Mouse (Mus musculus) B cell, adult 2 months (primary cell): ENCODE results near the gene Sde2.
A peak's percentile ranks its signal among the peaks of the same experiment; 100 is the strongest.

Experiments used
- DNase-seq, 2 experiments: peaks; one replicate each; pipeline ENCODE4 v3.0.0; 2022

Gene Sde2

DNA sequence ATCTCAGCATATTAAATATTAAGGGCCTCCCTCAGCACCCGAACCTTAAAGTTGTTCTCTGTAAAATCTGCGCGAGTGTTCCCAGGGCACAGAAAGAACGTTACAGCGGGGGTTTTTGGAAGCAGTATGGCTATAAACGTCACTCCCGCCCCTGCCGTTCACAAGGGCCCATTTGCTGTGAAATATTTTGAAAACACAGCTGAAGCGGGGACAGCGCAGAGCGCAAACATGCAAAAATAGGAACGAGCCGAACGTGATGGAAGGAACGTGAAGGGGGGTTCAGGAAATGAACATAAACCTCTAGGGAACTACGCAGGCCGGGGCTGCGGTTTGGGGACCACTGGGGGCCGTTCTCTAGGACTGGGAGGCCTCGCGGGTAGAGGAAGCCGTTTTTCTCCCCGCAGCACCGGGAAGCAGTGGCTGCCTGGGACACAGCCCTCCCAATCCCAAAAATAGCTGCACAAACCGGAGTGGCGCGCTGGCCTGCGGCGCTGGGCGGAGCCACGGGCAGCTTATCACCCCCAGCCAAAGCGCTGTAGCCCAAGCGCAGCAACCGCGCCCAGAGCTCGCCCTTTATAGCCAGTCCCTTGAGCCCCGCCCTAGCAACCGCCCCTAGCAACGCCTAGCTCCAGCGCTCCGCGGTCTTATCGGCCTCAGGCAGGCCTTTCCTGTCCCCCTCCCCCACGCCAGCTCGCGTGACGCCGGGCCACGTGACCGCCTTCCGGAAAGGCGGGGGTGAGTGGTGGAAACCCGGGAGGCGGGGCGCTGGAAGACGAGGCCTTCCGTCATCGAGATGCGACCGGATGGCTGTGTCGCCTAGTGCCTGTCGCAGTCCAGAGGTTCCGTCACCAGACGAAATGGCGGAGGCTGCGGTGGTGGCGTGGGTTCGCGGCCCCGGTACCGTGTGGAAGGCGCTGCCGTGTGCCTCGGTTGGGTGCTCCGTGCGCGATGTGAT is at the start of gene Sde2:
TSS of gene Sde2 (plus strand) at position 812 of the 955 bp plus-strand sequence.
- DNase-seq = peak; percentile 100

DNA sequence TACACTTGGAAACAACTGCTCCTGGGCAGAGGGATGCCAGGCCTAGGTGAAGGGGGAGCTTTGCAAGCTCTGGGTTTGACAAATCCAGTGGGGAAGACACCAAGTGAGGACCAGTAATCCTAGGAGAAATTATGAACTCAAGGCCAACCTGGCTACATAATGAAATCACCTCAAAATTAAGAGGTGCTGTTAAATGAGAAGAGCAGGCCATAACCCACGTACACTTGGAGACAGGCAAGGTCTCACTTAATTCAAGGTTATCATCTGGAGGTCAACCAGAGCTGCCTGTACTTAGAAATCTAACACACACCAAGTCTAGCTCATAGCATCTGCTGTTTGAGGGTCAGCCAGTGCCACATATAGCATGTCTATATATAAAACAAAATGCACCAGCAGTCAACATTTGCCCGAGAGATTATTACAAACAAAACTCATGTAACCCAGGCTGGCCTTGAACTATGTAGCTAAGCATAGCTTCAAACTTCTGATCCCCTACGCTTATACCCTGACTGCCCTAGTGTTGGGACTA is 49.4 kb upstream of the Sde2 start:
- no peak for DNase-seq

DNA sequence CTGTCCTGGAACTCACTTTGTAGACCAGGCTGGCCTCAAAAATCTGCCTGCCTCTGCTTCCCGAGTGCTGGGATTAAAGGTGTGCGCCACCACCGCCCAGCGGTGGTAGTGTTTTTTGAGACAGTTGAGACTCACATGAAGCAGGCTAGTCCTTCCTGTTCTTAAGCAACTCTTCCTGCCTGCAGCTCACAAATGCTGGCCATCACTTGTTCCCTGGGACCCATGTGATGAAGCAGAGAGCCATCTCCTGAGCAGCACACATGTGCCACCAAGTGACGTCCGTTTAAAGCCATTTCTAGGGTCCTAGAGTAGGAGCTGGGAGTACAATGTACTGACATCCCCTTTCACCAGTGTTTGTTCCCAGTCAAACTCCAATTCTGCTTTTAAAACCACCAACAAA is 47.0 kb upstream of the Sde2 start:
- no peak for DNase-seq

DNA sequence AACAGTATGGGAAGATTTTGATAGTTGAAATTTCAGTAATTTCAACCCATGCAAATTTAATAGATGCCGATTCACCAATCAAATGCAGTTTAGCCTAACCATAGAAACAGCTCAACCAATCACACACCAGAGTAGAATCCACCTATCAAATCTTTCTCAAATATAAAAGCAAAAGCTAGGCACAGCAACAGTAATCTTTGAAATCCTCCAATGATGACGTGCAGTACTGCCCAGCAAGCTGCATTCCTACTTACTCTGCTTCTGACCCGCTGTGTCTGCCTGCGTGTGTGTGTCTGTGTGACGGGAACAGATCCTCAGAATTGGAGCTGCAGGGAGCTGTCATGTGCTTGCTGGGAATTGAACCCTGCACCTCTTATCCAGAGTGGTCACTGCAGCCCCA is 42.1 kb upstream of the Sde2 start:
- no peak for DNase-seq

DNA sequence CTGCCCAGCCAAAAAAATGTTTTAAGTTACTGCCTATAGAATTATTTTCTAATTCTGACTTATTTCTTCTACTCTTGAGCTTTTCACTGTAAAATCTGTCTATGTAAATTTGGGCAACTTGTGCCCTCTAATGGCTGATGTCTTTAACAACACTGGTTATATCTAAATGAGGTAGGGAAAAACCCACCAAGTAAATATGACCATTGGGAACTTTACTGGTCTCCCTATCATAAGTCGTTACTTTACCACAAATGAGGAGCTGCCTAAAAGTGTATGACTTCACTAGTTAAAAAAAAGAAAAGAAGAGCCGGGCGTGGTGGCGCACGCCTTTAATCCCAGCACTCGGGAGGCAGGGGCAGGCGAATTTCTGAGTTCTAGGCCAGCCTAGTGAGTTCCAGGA is 40.0 kb upstream of the Sde2 start:
- DNase-seq = no peak

DNA sequence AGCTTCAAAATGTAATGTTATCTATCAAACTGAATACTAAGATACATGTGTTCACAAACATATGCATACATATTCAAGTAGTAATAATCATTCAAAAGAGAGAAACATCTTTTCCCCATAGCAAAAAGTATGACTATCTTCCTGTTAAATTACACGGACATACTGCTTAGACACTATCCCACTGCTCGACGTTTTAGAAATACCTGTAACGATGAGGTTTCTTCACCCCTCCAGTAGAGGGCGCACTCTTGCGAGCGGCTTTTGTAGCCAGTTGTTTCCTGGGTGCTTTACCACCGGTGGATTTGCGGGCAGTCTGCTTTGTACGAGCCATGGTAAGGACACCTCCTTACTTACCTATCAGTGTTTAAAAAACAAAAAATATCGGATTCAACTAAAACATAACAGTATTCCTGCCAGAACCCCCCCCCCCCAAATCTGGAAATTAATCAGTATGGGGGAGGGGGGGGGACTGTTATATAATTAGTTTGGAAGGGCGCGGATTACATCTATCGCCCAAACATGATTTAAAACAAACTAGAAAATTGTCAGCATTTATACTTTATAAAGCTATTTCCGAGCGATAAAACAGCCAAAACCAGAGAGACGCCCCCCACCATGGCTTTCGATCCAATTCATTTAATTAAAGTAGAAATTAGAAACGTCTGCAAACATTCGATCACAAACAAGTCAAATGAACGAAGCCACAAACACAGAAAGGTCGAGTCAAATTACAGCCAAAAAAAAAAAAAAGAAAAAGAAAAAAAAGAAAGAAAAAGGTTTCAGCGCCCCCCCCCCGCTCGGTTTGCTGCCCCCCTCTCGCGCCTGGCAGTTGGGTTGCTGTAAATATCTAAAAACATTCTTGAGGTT is 39.1 kb upstream of the Sde2 start:
- DNase-seq = peak; percentile 71 to 75

DNA sequence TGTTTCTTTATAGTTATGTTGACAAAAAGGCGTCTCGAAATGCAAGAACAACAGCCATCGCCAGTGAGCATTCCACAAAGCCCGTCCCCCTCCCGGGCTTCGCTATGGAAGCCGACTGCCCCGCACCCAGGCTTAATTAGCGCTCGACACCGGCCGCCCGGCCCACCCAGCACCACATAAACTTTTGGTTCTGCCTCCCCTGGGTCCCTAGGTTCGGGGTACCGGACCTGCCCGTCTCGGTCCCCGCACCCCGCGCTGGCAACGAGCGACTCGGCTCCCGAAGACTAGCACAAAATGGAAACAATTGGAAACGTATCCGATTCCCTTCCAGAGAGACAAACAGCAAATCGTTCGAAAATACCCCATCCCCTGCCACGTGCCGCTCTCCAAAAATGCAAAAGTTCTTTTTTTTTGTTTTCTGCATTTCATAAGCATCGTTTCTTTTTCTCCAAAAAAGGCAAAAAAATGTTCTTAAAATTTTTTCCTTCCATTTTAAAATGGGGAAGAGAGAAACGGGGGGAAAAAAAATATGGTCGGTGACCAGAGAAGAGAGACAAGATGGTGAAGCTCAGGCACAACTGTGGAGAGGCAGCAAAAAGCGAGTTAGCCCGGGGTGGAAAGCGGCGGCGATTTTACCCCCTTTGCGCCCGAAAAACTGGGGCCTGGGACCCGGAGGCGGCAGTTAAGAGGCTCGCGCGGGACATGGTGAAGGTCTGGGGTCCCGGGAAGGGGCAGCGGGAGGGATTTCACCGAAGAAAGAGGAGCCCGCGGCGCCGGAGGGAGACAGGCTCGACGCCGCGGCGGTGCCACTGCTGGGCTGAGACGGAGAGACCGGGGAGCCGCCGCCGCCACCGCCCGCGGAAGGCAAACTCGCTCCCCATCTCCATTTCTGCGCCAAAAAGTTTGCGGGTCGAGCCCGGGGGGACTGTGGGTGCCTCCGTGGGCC is 38.2 kb upstream of the Sde2 start:
- peak; percentile 65 to 73 for DNase-seq

DNA sequence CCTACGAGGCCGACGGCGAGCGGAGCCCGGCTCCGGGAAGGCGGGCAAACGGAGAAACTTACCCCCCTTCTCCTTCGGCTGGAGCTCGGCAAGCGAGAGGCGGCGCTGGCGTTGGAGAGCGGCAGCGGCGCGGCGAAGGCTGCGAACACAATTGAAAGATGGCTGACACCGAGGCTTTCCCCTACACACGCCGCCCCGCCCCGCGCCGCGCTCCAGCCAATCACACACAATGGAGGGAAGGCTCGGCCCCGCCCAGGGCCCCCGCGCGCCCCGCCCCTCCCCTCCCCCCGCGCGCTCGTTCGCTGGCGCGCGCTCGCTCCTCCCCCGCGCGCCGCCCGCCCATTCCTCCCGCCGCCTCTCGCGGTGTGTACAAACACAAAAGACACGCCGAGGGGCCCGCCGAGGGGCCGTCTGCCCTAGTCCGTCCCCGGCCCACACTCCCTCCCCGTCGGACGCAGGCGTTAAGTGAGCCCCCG is 37.5 kb upstream of the Sde2 start:
- DNase-seq = peak; percentile 94

DNA sequence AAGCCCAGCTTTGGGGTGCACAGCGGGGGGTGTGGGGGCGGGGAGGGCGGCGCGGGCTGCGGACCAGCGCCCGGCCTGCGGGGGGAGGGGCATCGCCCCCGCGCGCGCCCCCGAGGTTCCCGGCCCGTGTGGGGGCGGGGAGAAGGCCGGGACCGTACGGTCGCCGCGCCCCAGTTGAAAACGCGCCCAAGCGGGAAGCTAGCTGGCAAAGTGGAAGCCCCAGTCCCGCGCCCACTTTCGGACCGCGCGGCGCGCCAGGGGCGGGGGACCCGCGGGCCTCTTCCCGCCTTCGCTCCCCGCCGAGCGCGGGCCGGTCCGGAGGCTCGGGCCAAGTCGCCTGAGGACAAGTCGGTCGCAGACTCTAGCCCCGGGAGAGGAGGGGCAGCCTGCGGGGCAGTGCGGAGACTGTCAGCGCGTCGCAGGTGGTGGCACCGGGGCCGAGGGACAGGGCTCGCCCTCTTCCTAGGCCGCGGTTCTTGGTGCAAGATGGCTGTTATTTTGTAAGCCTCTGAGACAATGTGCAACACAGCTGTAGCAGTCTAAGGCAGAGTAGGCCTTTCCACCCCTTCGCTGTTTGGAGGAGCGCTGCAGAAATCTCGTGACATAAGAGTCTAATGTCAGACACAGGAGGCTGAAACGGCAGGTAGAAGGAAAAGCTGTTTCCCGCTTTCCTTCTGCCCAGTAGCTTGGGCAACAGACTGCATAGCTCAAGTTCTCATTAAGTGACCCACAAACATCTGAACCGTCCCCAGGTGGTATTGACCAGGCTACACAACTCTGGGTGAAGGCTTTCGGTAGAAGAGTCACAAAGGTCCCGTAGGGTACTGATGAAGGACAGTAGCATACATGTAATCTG is 36.8 kb upstream of the Sde2 start, which contains the start of gene H3f3a:
TSS of gene H3f3a (minus strand) at position 59 of the 856 bp plus-strand sequence.
- DNase-seq = peak; percentile 84 to 90

DNA sequence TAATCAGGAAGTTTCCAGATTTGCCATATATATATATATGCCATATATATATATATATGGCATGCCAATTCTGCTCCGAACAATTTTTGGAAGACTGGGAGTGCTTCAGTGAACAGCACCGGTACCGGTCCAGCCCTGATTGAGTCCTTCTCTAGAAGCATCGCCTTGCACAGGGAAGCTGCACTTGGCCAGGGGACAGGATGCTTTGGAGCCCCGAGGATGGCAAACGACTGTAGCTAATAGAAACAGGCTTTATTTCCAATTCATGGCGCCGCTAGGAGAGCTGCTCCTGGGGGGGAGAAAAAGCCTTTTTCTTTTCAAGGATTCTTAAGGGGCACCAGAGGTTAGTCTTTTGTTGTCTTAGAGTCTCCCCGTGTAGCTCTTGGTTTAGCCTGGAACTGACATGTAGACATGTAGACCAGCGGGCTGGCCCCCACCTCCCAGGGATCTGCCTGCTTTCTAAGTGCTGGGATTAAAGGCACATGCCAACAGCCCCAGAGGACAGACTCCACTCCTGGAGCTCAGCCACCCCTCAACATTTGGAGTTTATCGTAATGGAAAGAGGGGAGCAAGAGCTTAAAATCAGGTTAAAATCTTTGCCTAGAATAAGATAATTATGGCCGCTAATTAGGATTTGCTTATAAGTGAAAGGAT is 35.4 kb upstream of the Sde2 start:
- no peak for DNase-seq

DNA sequence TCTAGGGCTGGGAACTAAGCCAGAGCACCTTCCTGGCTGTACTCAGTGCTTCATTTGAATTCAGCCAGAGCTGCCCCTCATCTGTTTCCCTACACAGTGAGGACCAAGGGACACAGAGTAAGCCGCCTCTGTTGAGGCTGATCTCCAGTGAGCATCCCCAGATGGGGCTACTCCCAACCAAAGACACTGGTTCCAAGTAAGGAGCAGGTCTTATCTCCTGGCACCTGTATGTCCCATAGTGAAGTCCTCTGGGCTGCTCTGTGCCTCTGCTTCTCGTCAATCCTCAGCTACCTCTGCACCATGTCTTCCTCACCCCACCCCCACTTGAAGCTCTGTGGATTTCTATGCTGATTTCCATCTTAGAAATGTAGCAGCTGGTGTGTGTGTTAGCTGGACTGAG is 32.9 kb upstream of the Sde2 start:
- DNase-seq = no peak

DNA sequence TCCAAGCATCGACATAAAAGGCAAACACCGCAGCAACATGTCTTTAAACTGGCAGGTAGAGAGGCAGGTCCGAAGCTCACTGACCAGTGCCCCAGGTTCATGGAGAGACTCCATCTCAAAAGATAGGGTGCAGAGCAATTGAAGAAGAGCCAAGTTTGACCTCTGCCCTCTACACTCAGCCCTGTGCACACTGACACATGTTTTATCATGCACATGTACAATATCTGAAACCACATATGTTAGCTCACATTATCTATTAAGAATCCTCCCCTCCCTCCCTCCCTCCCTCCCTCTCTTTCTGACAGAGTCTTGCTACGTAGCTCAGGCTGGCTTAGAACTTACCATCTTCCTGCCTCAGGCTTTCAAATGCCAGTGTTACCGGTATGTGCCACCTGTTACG is 29.8 kb upstream of the Sde2 start:
- DNase-seq = no peak

DNA sequence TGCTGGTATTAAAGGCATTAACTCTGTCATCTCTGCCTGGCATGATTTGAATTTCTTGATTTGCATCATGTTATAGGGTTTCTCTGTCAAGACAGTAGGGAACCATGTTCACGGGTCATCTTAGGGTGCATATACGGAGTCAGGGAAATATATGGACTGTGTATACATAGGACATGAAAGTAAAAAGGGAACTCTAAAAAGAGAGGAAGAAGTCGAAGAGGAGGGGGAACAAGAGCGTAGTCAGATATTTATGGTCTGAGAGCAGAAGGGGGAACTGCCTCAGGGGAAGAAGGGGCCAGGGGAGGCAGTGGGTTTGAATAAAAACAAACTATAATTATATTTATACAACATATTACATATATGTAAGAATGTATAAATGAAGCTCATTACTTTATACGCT is 28.7 kb upstream of the Sde2 start:
- DNase-seq = no peak

DNA sequence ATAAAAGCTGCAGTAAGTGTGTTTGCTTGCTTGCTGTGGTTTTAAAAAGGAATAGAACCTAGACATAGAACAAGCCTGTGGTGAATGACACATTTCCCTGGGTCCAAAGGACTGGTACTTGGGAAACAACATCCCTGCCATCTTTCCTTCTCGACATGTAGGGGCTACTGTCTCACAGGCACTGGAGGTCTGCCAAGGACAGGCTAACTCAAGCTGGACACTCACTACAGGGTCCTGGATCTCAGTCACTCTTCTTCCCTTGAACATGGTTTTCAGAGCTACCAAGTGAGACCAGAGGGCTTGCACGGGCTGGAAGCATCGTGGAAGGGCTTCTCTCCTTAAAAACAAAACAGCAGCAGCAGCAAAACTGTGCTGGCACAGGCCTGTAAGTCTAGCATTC is 27.2 kb upstream of the Sde2 start:
- no peak for DNase-seq

DNA sequence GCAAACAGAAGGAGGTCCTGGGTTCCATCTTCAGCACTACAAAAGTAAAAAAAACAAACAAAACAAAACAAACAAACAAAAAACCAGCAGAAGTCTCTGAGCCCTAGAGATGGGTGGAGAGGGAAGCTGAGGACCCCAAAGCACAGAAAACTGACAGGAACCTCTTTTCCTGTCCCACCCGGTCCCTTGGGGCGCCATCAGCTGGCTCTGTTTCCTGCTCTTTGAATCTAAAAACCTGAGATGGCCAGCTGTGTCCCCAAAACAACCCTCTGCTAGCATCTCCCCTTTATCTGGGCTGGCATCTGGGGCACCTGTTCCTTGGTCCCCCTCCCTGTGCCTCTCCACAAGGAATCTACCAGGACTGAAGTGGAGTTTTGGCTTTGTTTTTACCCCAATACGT is 26.2 kb upstream of the Sde2 start:
- peak; percentile 74 to 82 for DNase-seq

DNA sequence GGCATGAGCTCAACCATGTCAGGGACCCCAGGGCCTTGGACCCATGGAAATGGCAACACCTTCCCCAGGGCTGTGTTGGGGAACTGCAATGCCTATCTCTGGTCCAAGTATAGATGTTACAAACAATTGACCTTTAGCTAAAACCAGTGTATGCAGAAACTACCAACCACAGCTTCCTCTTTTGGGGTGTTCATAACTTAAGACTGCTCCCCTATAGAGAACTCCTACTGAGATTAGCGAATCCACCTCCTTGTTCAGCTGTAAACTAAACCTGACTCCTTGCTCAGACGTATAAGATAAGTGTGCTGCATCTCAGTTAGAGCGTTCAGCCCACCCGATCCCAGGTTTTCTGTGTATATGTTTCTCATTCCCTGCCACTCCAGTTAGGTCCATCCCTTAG is 24.3 kb upstream of the Sde2 start:
- DNase-seq = peak; percentile 57 to 66

DNA sequence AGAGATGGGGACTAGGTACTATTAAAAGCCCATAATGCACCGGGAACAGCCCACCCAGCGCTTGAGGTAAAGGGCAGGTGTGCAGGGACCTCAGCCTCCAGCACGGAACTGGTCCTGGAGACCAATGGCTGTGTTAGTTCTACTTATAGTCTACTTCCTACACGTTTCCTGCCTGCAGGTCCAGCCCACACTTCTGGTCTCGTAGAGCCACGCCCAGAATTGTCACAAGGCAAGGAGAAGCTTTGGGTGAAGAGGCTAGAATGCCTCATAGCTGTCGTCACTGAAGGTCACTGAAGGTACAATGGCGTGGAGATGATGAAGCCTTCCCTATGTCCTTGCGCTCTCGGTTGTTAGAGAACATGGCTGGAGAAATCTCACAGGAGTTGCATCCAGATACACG is 21.2 kb upstream of the Sde2 start:
- DNase-seq = peak; percentile 75 to 78

DNA sequence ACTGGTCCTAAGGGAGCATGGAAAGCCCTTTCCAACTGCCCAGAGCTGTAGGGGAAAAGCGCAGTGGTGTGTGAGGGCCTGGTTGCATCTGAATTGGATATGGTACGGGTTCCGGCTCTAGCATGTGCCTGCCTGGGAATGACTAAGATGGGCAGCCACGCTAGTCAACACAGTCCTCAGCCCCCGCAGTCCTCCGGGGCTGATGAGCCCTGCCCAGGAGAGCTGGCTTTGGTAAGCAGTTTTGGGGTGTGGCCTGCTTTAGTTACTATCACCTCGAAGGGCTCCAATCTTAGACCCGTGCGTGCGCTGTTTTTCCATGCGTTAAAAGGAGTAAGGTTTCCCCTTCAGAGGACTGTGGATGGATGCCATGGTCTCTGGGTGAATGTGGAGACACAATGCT is 20.8 kb upstream of the Sde2 start:
- DNase-seq = no peak

DNA sequence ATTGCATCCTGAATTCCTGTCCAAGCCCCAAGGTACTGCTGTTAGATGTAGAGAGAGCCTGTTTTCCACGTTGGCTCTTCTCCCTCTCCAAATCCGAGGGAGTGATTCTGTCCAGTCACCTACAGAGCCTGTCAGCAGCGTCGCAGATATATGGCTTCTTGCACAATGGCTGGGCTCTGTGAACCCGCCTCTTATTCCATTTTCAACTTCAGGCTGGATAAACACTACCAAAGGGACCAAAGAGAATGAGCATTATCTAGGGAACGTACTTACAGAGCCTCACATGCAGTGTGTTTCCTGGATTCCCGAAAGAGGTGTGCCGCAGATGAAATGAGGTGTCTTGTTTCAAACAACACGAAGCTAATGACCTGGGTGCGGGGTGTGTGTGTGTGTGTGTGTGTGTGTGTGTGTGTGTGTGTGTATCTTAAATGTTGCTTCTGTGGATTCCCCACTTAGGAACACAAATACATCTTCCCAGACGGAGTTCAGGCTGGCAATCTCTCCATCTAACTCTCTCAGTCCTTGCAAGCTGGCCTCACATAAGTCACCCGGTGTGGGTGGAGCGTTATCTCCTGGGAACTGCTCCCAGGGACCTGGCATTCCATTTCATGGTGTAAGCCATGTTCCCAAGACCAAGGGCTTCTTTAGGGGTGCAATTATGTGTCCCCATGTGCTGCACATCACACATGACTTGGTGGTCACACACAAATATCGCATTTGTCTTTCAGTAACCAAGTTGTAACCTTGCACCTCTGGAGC is 20.2 kb upstream of the Sde2 start:
- no peak for DNase-seq
